Mouse (Mus musculus) ZHBTc4 (cell line): ENCODE data around the gene Gxylt2.

Source experiments
- DNase-seq: peaks from one replicate; pipeline ENCODE4 v3.0.0-alpha.2; 2011; ENCODE audit warnings: low read depth, low spot score

The Gxylt2 gene

GRCm38 (mm10) chr6:100799766-100800165 is 95.2 kb downstream of the Gxylt2 start:
- DNase-seq: no peak

- DNase-seq: no peak
These were observed 96.0 kb downstream of the Gxylt2 start for GRCm38 (mm10) chr6:100800497-100800955.

GRCm38 (mm10) chr6:100802381-100803083 is 98.0 kb downstream of the Gxylt2 start:
- peak; percentile 72 for DNase-seq

GRCm38 (mm10) chr6:100803250-100803649 is 98.7 kb downstream of the Gxylt2 start:
- peak; percentile 73 for DNase-seq

GRCm38 (mm10) chr6:100807187-100807586 is 102.7 kb downstream of the Gxylt2 start:
- DNase-seq: no peak

GRCm38 (mm10) chr6:100807746-100808145 is 103.2 kb downstream of the Gxylt2 start:
- no peak for DNase-seq

- DNase-seq: no peak
These were observed 103.8 kb downstream of the Gxylt2 start for GRCm38 (mm10) chr6:100808221-100808778.

- no peak for DNase-seq
These were observed 105.6 kb downstream of the Gxylt2 start for GRCm38 (mm10) chr6:100810117-100810516.

GRCm38 (mm10) chr6:100811731-100812130 is 107.2 kb downstream of the Gxylt2 start:
- no peak for DNase-seq

GRCm38 (mm10) chr6:100821367-100821766 is 116.8 kb downstream of the Gxylt2 start:
- DNase-seq: no peak

GRCm38 (mm10) chr6:100823356-100823755 is 118.8 kb downstream of the Gxylt2 start:
- peak; percentile 35 for DNase-seq

- peak; percentile 52 for DNase-seq
These were observed 119.9 kb downstream of the Gxylt2 start for GRCm38 (mm10) chr6:100824381-100824965.

GRCm38 (mm10) chr6:100826046-100826445 is 121.5 kb downstream of the Gxylt2 start:
- DNase-seq: no peak

- no peak for DNase-seq
These were observed 124.0 kb downstream of the Gxylt2 start for GRCm38 (mm10) chr6:100828565-100828964.

GRCm38 (mm10) chr6:100829770-100830169 is 125.2 kb downstream of the Gxylt2 start:
- no peak for DNase-seq

GRCm38 (mm10) chr6:100831188-100831587 is 126.7 kb downstream of the Gxylt2 start:
- DNase-seq: no peak

- DNase-seq: no peak
These were observed 127.2 kb downstream of the Gxylt2 start for GRCm38 (mm10) chr6:100831751-100832150.

GRCm38 (mm10) chr6:100833355-100833754 is 128.8 kb downstream of the Gxylt2 start, which contains the start of gene Ppp4r2:
TSS of gene Ppp4r2 (plus strand) at chr6:100833622.
- DNase-seq: peak; percentile 96

- peak; percentile 69 for DNase-seq
These were observed 129.4 kb downstream of the Gxylt2 start for GRCm38 (mm10) chr6:100833811-100834481.

- peak; percentile 22 for DNase-seq
These were observed 130.1 kb downstream of the Gxylt2 start for GRCm38 (mm10) chr6:100834489-100835160.

GRCm38 (mm10) chr6:100845058-100845457 is 140.5 kb downstream of the Gxylt2 start:
- no peak for DNase-seq

GRCm38 (mm10) chr6:100847264-100847663 is 142.7 kb downstream of the Gxylt2 start:
- no peak for DNase-seq
